Mouse (Mus musculus) E14TG2a.4 (cell line): ENCODE measurements around the gene Pla2g4e.

Experiments used
- CTCF ChIP-seq: conservative IDR thresholded peaks from 2 replicates; pipeline ENCODE4 v1.5.1; 2014; ENCODE audit warnings: low read length
- NANOG ChIP-seq: IDR thresholded peaks from 2 replicates; pipeline ENCODE4 v1.6.1; 2014; ENCODE audit warnings: borderline replicate concordance, low read length, mixed read lengths
- POU5F1 ChIP-seq: IDR thresholded peaks from 2 replicates; pipeline ENCODE4 v1.6.1; 2014; ENCODE audit warnings: low read length, borderline replicate concordance

DNA sequence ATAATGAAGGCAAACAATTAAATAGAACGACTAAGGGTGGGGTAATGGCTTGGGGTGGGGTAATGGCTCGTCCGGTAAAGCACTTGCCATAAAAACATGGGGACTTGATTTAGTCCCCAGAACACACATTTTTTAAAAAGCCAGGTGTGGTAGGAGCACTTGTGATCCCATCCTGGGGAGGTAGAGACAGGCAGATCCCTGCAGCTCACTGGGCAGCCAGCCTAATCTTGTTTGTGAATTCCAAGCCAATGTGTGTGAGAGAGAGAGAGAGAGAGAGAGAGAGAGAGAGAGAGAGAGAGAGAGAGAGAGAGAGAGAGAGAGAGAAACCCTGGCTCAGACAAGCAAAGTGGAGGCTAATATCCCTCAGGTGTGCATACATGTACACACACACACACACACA, 9.8 kb downstream of the Pla2g4e start:
- no peak for TF ChIP-seq CTCF
- TF ChIP-seq POU5F1, result no peak
- no peak for TF ChIP-seq NANOG
